Mouse (Mus musculus) heart, adult 2 months (tissue): ENCODE data around the gene Wwox.

ENCODE experiments used
- CTCF ChIP-seq: fragments of 200-600 bp; IDR thresholded peaks from 2 replicates; pipeline ENCODE4 v1.8.1; 2022; ENCODE audit warnings: antibody characterized with exemption, mild to moderate bottlenecking, moderate library complexity
- POLR2A ChIP-seq: fragments of 200-500 bp; IDR thresholded peaks from 2 replicates; pipeline ENCODE4 v1.6.1; 2011; ENCODE audit warnings: mild to moderate bottlenecking, low read depth, low read length, control low read depth; ENCODE audit not compliant: insufficient read depth

DNA sequence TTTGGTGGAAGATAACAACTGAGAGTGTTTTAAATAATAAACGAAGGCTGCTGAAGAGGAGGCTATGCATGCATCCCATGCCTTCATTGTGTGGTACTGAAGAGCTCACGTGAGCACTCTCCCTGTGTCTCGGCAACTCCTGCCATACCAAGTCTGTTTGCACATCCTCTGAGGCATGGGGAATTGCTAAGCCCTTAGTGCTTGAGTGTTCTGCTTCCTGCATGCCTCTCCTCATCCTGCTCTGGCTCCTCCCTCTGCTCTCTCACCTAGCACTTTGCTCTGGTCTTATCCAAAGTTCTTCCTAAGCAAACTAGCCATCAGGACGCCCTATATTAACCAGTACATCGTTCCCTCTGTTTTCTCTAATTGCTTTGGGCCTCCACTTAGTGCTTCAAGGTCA is 463.1 kb downstream of the Wwox start:
- TF ChIP-seq POLR2A (no peak), CTCF (no peak)
